ENCODE assay signal across 9 mouse cellular contexts in the genomic region with DNA sequence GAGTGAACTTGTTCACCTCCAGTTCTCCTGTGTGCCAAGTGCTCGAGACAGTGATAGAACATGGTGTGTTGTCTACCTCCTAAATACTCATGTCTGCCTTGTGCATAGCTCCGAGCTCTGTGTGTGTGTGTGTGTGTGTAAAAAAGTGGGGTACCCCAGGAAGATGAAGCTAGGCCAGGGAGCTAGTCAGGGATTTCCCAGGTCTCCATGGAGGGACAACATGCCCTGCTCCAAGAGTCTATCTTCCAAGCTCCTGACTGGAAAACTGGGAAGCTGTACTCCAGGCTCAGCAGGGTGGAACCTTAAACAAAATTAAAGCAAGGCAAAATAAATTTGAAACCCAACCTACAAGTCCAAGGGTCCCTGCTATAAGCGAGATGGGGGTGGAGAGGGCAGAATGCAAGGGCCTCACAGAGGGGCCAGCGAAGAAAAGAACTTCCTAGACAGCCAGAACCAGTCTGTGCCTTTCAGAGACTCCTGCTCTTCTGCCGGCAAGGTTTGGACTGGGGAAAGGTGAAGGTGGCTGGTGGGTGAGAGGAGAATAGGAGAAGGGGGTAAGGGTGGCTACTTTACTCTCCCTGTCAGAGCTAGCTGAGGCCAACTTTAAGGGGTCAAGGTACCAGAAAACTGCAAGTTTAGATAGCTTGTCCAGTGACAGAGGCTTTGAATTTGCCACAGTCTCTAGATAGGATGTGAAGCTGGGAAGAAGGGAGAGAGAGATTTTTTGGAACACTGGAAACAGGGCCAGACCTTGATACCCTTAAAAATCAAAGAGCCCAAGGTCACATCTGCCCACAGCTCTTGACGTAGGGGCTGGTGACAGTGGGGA.
DNase-seq lines count a peak whose midpoint lies in the region; ATAC-seq lines count a peak whose summit lies in the region.
"Had no signal": no experiment of that assay in that cellular context is flagged by ENCODE, and none has a peak within 500 bp of the region (broad histone marks: within the 10 kb centered on the region; RNA-seq: fewer than 3 reads in every experiment).

No protein-coding gene starts in this region.

- no peak overlapping the region for H3K27ac ChIP-seq in heart, embryonic 11.5 days (ENCODE audit: low read depth, low read length)
- peak overlapping the region; percentile 49; the same call in 1 of the 2 replicates for H3K27ac ChIP-seq in embryonic facial prominence, embryonic 14.5 days (replicated peaks; ENCODE audit: low read depth, low read length)
- peak overlapping the region; percentile 66; the same call in 1 of the 2 replicates for H3K27ac ChIP-seq in limb, embryonic 10.5 days
- H3K27ac ChIP-seq: intestine, embryonic 15.5 days had no signal

- no peaks in the 10 kb centered on the region for H3K36me3 ChIP-seq in heart, embryonic 11.5 days (ENCODE audit: control insufficient read depth, insufficient read depth, low read length)
- H3K36me3 ChIP-seq in embryonic facial prominence, embryonic 14.5 days (ENCODE audit: control insufficient read depth, insufficient read depth, low read length): no peaks in the 10 kb centered on the region
- no peaks in the 10 kb centered on the region for H3K36me3 ChIP-seq in limb, embryonic 10.5 days
- H3K36me3 ChIP-seq: intestine, embryonic 15.5 days had no signal

- H3K4me2 ChIP-seq in heart, embryonic 11.5 days: peak overlapping the region; percentile 95
- peak overlapping the region; percentile 90 for H3K4me2 ChIP-seq in embryonic facial prominence, embryonic 14.5 days (ENCODE audit: low read depth, low read length)

- 54% methylated on average over 6 of the region's 6 CpGs for WGBS in heart, embryonic 11.5 days (ENCODE audit: insufficient replicate concordance)
- WGBS in embryonic facial prominence, embryonic 14.5 days: 57% methylated on average over 6 of the region's 6 CpGs
- WGBS in limb, embryonic 10.5 days: 37% methylated on average over 6 of the region's 6 CpGs

- no peak for ATAC-seq in heart, embryonic 11.5 days (replicated peaks; ENCODE audit: insufficient number of reproducible peaks, low FRiP score, low TSS enrichment)
- no peak for ATAC-seq in embryonic facial prominence, embryonic 14.5 days (ENCODE audit: low read depth)
- ATAC-seq: intestine, embryonic 15.5 days had no signal

- intact Hi-C loops in heart, postnatal 14 days (cut with DNase I): no loop called here

- no peaks in the 10 kb centered on the region for H3K9me3 ChIP-seq in heart, embryonic 11.5 days (replicated peaks; ENCODE audit: control insufficient read depth, low read length)
- H3K9me3 ChIP-seq in embryonic facial prominence, embryonic 14.5 days (ENCODE audit: control insufficient read depth, low read length): no peaks in the 10 kb centered on the region
- H3K9me3 ChIP-seq in limb, embryonic 10.5 days (replicated peaks): no peaks in the 10 kb centered on the region
- H3K9me3 ChIP-seq: intestine, embryonic 15.5 days had no signal

- H3K4me3 ChIP-seq in heart, embryonic 11.5 days (ENCODE audit: low read depth, low read length): no peak overlapping the region
- peak overlapping the region; percentile 38 for H3K4me3 ChIP-seq in embryonic facial prominence, embryonic 14.5 days (ENCODE audit: low read depth, low read length)
- no peak overlapping the region for H3K4me3 ChIP-seq in limb, embryonic 10.5 days

- peaks cover 2% of the 10 kb centered on the region; the same call in 1 of the 2 replicates for H3K27me3 ChIP-seq in heart, embryonic 11.5 days (ENCODE audit: control insufficient read depth, insufficient read depth, low read length)
- H3K27me3 ChIP-seq in embryonic facial prominence, embryonic 14.5 days (replicated peaks; ENCODE audit: control insufficient read depth, insufficient read depth, low read length): no peaks in the 10 kb centered on the region
- peaks cover 88% of the 10 kb centered on the region for H3K27me3 ChIP-seq in limb, embryonic 10.5 days (ENCODE audit: low read depth, poor library complexity, severe bottlenecking)

- DNase-seq in heart, postnatal 14 days: no peak
- peak; percentile 35 to 53 for DNase-seq in cerebellum, postnatal 10 days
- no peak for DNase-seq in embryonic facial prominence, embryonic 14.5 days (ENCODE audit: low spot score)
- no peak for DNase-seq in limb, embryonic 10.5 days (ENCODE audit: low spot score)
- no peak for DNase-seq in spleen, adult 12 weeks (ENCODE audit: low spot score)
- DNase-seq in lung, postnatal 25 days (ENCODE audit: low spot score): no peak
- DNase-seq: lung, postnatal 14 days had no signal

- H3K9ac ChIP-seq in heart, embryonic 11.5 days (ENCODE audit: low read depth, low read length): no peak overlapping the region
- peak overlapping the region; percentile 68 for H3K9ac ChIP-seq in embryonic facial prominence, embryonic 14.5 days (ENCODE audit: low read depth, low read length)

- H3K4me1 ChIP-seq in heart, embryonic 11.5 days (ENCODE audit: control insufficient read depth, insufficient read depth, low read length): peaks cover 32% of the 10 kb centered on the region
- peaks cover 44% of the 10 kb centered on the region for H3K4me1 ChIP-seq in embryonic facial prominence, embryonic 14.5 days (ENCODE audit: control insufficient read depth, insufficient read depth, low read length)
- H3K4me1 ChIP-seq in limb, embryonic 10.5 days: peaks cover 58% of the 10 kb centered on the region

Comparison
In these comparisons a context has a peak if more than half of its experiments do, and no peak if none do; other contexts are left out.
1. DNase-seq: peak in cerebellum, postnatal 10 days (2 of 2); none in heart, postnatal 14 days (0 of 2), embryonic facial prominence, embryonic 14.5 days (single experiment), limb, embryonic 10.5 days (single experiment), spleen, adult 12 weeks (single experiment) and lung, postnatal 25 days (single experiment).